Mouse (Mus musculus) heart, adult 8-10 months (tissue): ENCODE measurements around the gene Ikzf3. TPM values are rescaled to one million over a fixed set of nuclear protein-coding genes. Genes with fewer than 3 reads are reported as not detected.

Source experiments
- DNase-seq: peaks from one replicate; pipeline ENCODE4 v3.0.0; 2022; ENCODE audit warnings: low spot score
- total RNA-seq, 4 experiments: library from RNA; stranded (reverse); gene quantifications; 2 replicates each; pipeline ENCODE4 v1.2.4; 2022

Ikzf3 gene
- total RNA-seq, 4 experiments from 2014 or later = 0.47 to 1.3 (median 0.86) TPM

GRCm38 (mm10) chr11:98446562-98447474, 99.0 kb downstream of the Ikzf3 start:
- no peak for DNase-seq

- no peak for DNase-seq
These were observed 99.6 kb downstream of the Ikzf3 start, which contains the start of gene Grb7 for GRCm38 (mm10) chr11:98446213-98446561. TSS of gene Grb7 (plus strand) at chr11:98446394.

GRCm38 (mm10) chr11:98445679-98446078, 100.2 kb downstream of the Ikzf3 start:
- DNase-seq = no peak

DNA sequence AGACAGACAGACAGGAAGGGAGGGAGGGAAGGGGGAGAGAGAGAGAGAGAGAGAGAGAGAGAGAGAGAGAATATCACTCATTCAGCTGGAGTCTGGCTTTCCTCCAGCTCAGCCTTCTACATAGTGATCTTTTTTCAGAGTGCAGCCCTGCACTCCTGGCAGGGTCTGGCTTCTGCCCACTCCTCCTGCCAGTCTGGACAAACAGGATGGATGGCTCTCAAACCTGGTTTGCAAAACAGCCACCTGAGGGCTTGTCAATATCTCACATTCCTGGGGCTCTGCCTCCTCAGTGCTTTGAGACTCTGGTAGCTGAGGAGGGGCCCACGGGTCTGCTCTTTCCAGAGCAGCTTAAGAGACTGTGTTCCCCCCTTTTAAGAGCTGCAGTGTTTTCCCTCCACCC, 100.6 kb downstream of the Ikzf3 start:
- DNase-seq = no peak

DNA sequence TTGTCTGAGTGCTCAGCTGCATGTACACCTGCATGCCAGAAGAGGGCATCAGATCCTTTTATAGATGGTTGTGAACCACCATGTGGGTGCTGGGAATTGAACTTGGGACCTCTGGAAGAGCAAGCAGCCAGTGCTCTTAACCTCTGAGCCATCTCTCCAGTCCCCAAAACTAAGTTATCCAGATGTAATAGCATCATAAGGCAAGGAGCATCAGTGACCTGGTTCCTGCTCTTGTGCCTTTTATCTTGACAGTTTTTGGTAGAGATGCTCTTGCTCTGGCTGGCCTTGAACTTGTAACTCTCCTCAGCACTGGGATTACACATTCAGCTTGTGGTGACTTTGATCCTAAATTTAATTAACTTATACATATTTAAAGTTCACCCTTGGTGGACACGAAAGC, 102.1 kb downstream of the Ikzf3 start:
- no peak for DNase-seq

DNA sequence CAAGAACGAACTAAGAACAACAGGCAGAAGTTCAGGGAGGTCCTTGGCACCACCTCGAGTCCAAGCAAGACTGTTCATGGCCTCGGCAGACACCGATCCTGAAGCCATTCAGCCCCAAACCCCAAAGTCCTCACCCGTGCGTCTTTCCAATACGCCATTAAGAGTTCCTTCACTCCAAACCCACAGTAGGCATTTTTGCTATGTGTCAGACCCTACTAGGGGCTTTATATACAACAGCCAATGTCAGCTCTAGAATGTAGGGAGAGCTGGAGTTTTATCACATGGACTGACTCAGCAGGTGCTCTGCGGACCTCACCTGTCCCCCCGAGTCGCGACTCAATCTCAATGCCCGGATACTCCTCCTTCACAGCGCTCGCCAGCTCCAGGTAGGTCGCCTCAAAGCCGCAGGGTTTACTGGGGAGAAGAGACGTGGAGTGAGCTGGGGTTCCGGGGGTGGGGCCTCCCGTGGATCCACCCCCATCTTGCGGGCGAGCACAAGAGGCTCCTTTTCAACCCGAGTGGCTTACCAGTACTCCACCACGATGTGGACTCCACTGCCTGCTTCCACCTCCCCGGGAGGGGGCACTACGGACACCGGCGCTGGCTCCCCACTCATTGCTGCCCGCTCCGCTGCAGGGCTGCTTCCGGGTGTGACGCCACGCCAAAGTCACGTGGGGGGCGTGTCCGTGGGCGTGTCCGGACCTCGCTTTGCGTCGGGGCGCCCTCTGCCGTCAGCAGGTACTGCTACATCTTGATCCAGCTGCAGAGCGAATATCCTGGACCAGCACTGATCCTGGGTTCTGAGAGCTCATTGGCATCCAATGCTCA, 107.3 kb downstream of the Ikzf3 start, which contains the start of gene Mien1:
Mien1 (minus strand) TSS at position 661 of the 828 bp plus-strand sequence.
- peak; percentile 94 for DNase-seq

- DNase-seq = no peak
These were observed 108.4 kb downstream of the Ikzf3 start for GRCm38 (mm10) chr11:98437441-98437840.

GRCm38 (mm10) chr11:98435723-98436122, 110.1 kb downstream of the Ikzf3 start:
- DNase-seq = no peak

DNA sequence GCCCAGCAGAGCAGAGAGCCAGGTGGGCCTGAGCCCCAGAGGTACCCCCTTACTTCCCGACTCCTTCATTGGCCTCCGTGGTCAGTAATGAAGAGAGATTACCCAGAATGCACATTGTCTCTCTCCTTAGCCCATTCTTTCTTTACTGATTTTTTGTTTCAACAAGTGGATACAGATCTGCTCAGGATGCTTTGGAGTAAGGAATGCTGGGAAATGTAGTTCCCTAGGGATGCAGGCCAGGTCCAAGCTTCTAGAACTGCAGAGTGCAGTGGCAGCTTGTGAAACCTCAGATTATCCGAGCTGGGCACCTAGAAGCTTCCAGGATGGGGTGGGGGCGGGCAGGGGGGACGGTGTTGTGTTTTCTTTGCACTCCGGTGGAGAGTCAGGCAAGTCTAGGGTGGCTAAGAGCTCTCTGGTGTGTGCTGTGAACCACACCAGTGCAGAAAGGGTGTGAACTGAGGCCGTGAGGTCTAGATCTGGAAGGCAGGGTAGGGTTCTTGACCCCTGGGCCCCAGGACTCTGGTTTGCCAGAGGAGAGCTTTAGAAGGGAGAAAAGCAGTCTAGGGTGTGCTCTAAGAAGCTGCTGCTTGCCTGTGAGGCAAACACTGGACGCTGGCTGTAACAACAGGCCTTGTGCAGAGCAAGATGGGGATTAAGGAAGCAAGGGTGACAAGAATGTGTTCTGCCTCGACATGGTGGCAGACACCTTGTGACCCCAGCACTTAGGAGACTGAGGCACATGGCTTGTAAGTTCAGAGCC, 113.9 kb downstream of the Ikzf3 start:
- no peak for DNase-seq

- DNase-seq = no peak
These were observed 117.4 kb downstream of the Ikzf3 start for GRCm38 (mm10) chr11:98428436-98428835.

GRCm38 (mm10) chr11:98426592-98426991, 119.2 kb downstream of the Ikzf3 start:
- DNase-seq = no peak

- DNase-seq = no peak
These were observed 126.8 kb downstream of the Ikzf3 start for GRCm38 (mm10) chr11:98418939-98419547.

GRCm38 (mm10) chr11:98418273-98418672, 127.6 kb downstream of the Ikzf3 start:
- no peak for DNase-seq

DNA sequence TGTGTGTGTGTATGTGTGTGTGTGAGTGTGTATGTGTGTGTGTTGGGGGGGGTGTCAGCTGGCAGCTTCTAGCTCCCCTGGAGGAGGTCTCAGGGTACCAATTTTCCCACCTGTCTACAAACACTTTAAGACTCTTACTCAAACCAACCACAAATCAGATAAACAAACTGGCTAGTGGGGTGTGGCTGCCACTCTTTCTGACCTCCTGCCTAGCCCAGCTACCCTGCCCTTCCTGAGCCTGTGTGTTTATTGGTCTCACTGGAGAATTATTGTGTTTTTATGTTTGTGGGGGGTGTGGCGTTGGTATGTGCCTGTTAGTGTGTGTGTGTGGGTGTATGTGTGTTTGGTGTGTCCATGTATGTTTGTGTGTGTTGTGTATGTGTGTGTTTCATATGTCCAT, 128.8 kb downstream of the Ikzf3 start:
- no peak for DNase-seq

Other genes starting within 250 kb of the Ikzf3 start
- gene Neurod2, start 216.4 kb downstream of the Ikzf3 start, total RNA-seq = not detected
- gene Ppp1r1b, start 197.6 kb downstream of the Ikzf3 start, total RNA-seq = 10 to 100 TPM in 2 of 4 experiments, 1 to 10 TPM in 2; 4.0 to 11.3 (median 7.1) TPM
- gene Stard3, start 187.7 kb downstream of the Ikzf3 start, total RNA-seq = 10 to 100 TPM; 17.2 to 28.8 (median 23.7) TPM
- 1,000 to 10,000 TPM; 2,176 to 4,520 (median 3,450) TPM for gene Tcap, start 162.2 kb downstream of the Ikzf3 start, total RNA-seq
- 1 to 10 TPM in 3 of 4 experiments, not detected in 1; 1.2 to 1.6 (median 1.4) TPM for gene Pnmt, start 159.6 kb downstream of the Ikzf3 start, total RNA-seq
- 1 to 10 TPM; 8.2 to 9.6 (median 8.9) TPM for gene Pgap3, start 145.5 kb downstream of the Ikzf3 start, total RNA-seq
- 1 to 10 TPM; 5.4 to 9.1 (median 8.0) TPM for gene Erbb2, start 133.6 kb downstream of the Ikzf3 start, total RNA-seq
- gene Mien1, start 107.0 kb downstream of the Ikzf3 start, total RNA-seq = 10 to 100 TPM; 66.9 to 78.4 (median 71.0) TPM
- gene Grb7, start 99.6 kb downstream of the Ikzf3 start, total RNA-seq = under 1 TPM in 1 of 4 experiments, not detected in 3; 0.19 TPM
- gene Zpbp2, start 5.1 kb upstream of the Ikzf3 start, total RNA-seq = not detected
- gene Ormdl3, start 41.3 kb upstream of the Ikzf3 start, total RNA-seq = 10 to 100 TPM; 39.7 to 46.4 (median 43.1) TPM
- gene Lrrc3c, start 52.3 kb upstream of the Ikzf3 start, total RNA-seq = not detected
- gene Gm12355, start 79.6 kb upstream of the Ikzf3 start, total RNA-seq = 10 to 100 TPM in 1 of 4 experiments, 1 to 10 TPM in 3; 4.8 to 12.3 (median 7.9) TPM
- gene Gsdma3, start 80.3 kb upstream of the Ikzf3 start, total RNA-seq = 1 to 10 TPM; 1.6 to 3.4 (median 2.8) TPM
- gene Gsdma2, start 100.7 kb upstream of the Ikzf3 start, total RNA-seq = under 1 TPM in 1 of 4 experiments, not detected in 3; 0.25 TPM
- under 1 TPM in 2 of 4 experiments, not detected in 2; 0.14 to 0.16 TPM for gene Gsdma, start 118.3 kb upstream of the Ikzf3 start, total RNA-seq
- 100 to 1,000 TPM in 1 of 4 experiments, 10 to 100 TPM in 3; 95.0 to 106 (median 99.1) TPM for gene Psmd3, start 136.5 kb upstream of the Ikzf3 start, total RNA-seq
- gene Csf3, start 155.2 kb upstream of the Ikzf3 start, total RNA-seq = not detected
- 10 to 100 TPM; 44.4 to 49.9 (median 46.8) TPM for gene Med24, start 183.4 kb upstream of the Ikzf3 start, total RNA-seq
- 10 to 100 TPM; 92.5 to 98.4 (median 95.1) TPM for gene Thra, start 194.6 kb upstream of the Ikzf3 start, total RNA-seq
- gene Nr1d1, start 229.3 kb upstream of the Ikzf3 start, total RNA-seq = 100 to 1,000 TPM in 2 of 4 experiments, 10 to 100 TPM in 2; 81.4 to 121 (median 101) TPM
- 10 to 100 TPM; 72.1 to 84.3 (median 78.7) TPM for gene Msl1, start 249.5 kb upstream of the Ikzf3 start, total RNA-seq